Mouse (Mus musculus) spleen, embryonic (tissue): ENCODE measurements around the gene Olfr743.
"Not testable (repeated sequence)": the region's sequence is repeated elsewhere in the genome, so short reads cannot be mapped to it uniquely, and the experiment has no call there.

Experiments
- CTCF ChIA-PET: fragments of 350-600 bp; sonication (Branson Sonifier 250); formaldehyde crosslinking; loops from one replicate; lab custom pipeline; 2022; lab: Charles Lee

Gene Olfr743

GRCm38 (mm10) chr14:50521539-50521938, at the start of gene Olfr743:
Gene Olfr743 (plus strand): TSS chr14:50521839.
- CTCF ChIA-PET: no interaction called here

- CTCF ChIA-PET: no interaction called here
Measured at GRCm38 (mm10) chr14:50472438-50472837, 49.2 kb upstream of the Olfr743 start, which contains the start of gene Olfr741. Gene Olfr741 (plus strand): TSS chr14:50472738.

GRCm38 (mm10) chr14:50478406-50478805, 43.2 kb upstream of the Olfr743 start:
- CTCF ChIA-PET: no interaction called here

GRCm38 (mm10) chr14:50503300-50503699, 18.3 kb upstream of the Olfr743 start, which contains the start of gene Olfr742:
Gene Olfr742 (plus strand): TSS chr14:50503600.
- CTCF ChIA-PET: no interaction called here

GRCm38 (mm10) chr14:50552734-50553133, 31.1 kb downstream of the Olfr743 start:
- CTCF ChIA-PET: no interaction called here

GRCm38 (mm10) chr14:50573056-50573455, 51.4 kb downstream of the Olfr743 start:
- CTCF ChIA-PET: not testable (repeated sequence)
